Mouse (Mus musculus) neural tube, embryonic 15.5 days (tissue): ENCODE results near the gene Ttc23l. TPM values are rescaled to one million over a fixed set of nuclear protein-coding genes. Genes with fewer than 3 reads are reported as not detected.

Experiments
- ATAC-seq: fragments of 200-750 bp; cut with Nextera tagmentation; 2 replicates; pipeline ENCODE4 v1.8.0; 2017; ENCODE audit warnings: mild to moderate bottlenecking, moderate TSS enrichment, moderate library complexity; ENCODE audit not compliant: low FRiP score
- H3K27ac ChIP-seq: fragments of 300-500 bp; sonication (generic); replicated peaks from 2 replicates; pipeline ENCODE4 v1.5.1; 2015; ENCODE audit warnings: mild to moderate bottlenecking, inconsistent platforms
- H3K27me3 ChIP-seq: fragments of 300-500 bp; sonication (generic); replicated peaks from 2 replicates; pipeline ENCODE4 v1.6.1; 2015; ENCODE audit warnings: inconsistent platforms
- H3K36me3 ChIP-seq: fragments of 300-500 bp; sonication (generic); 2 replicates; pipeline ENCODE4 v1.6.1; 2015; ENCODE audit warnings: inconsistent platforms
- H3K4me1 ChIP-seq: fragments of 300-500 bp; sonication (generic); 2 replicates; pipeline ENCODE4 v1.6.1; 2015; ENCODE audit warnings: inconsistent platforms
- H3K4me2 ChIP-seq: fragments of 300-500 bp; sonication (generic); 2 replicates; pipeline ENCODE4 v1.6.1; 2015; ENCODE audit warnings: inconsistent platforms, mild to moderate bottlenecking, moderate library complexity
- H3K4me3 ChIP-seq: fragments of 300-500 bp; sonication (generic); replicated peaks from 2 replicates; pipeline ENCODE4 v1.5.1; 2015; ENCODE audit warnings: mild to moderate bottlenecking, inconsistent platforms
- H3K9ac ChIP-seq: fragments of 300-500 bp; sonication (generic); replicated peaks from 2 replicates; pipeline ENCODE4 v1.6.1; 2015; ENCODE audit warnings: mild to moderate bottlenecking, inconsistent platforms
- H3K9me3 ChIP-seq: fragments of 300-500 bp; sonication (generic); replicated peaks from 2 replicates; pipeline ENCODE4 v1.6.1; 2016; ENCODE audit warnings: inconsistent platforms
- WGBS: fragments of 180-500 bp; shearing (Covaris S2); methylation state at CpG from one replicate; pipeline ENCODE4 v1.1.7; 2015; ENCODE audit warnings: mixed read lengths; 5-methylcytosine and 5-hydroxymethylcytosine counted together
- polyA plus RNA-seq: library from polyadenylated mRNA; unstranded; fragments of >200 nt; fragmentation: Nextera tagmentation; extraction: Ambion mirVana; gene quantifications from 2 replicates; pipeline ENCODE4 v1.2.1, GENCODE M21; 2015

The Ttc23l gene
- polyA plus RNA-seq, 1 experiment from 2014 or later, result not detected

- 0% methylated on average over 44 of the region's 87 CpGs for WGBS
- Histone ChIP-seq H3K9ac (peak within 1 kb of the TSS; percentile 82), H3K27ac (peak within 1 kb of the TSS; percentile 87), H3K36me3 (peaks cover 3% of the 10 kb centered on the region), H3K27me3 (no peaks in the 10 kb centered on the region), H3K4me3 (peak within 1 kb of the TSS; percentile 88), H3K4me1 (peaks cover 23% of the 10 kb centered on the region), H3K9me3 (no peaks in the 10 kb centered on the region), H3K4me2 (peak within 1 kb of the TSS; percentile 81)
- peak; percentile 97 for ATAC-seq
Measured at GRCm38 (mm10) chr15:10470151-10470831, 88.2 kb downstream of the Ttc23l start, which contains the start of gene Dnajc21. Dnajc21 (minus strand) TSS chr15:10470516.

DNA sequence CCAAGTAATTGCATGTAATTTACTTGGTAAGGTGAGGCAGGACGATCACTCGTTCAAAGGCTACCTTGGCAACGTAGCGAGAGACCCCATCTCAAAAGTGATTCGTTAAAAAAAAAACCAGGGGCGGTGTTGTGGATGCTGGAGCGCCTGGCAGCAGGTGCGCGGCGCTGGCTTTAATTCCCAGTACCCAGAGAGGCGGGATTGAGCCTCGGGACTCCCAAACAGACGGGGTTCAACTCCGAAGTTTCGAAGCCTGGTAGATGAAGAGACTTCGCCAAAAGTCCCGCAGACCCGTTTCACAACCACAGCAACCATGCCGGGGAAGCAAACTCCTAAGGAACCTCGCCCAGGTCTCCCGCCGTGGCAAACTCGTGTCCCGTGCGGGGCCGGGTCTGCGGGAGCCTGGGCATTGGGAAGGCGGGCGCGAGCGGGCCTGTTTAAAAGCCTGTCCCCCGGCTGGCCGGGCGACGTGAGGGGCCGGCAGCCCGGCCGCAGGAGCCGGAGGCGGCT lies 88.8 kb downstream of the Ttc23l start:
- Histone ChIP-seq H3K9me3 (no peaks in the 10 kb centered on the region), H3K36me3 (no peaks in the 10 kb centered on the region), H3K9ac (peak overlapping the region; percentile 82), H3K4me3 (peak overlapping the region; percentile 88), H3K4me1 (peaks cover 23% of the 10 kb centered on the region), H3K27ac (peak overlapping the region; percentile 87), H3K4me2 (peak overlapping the region; percentile 81), H3K27me3 (no peaks in the 10 kb centered on the region)
- ATAC-seq, result peak; percentile 13; the same call in 1 of the 2 replicates
- WGBS, result under 1% methylated on average over 40 of the region's 40 CpGs

GRCm38 (mm10) chr15:10468761-10469160 lies 89.7 kb downstream of the Ttc23l start:
- WGBS, result 90% methylated on average over 3 of the region's 3 CpGs
- H3K4me2 ChIP-seq, result peak overlapping the region; percentile 81

DNA sequence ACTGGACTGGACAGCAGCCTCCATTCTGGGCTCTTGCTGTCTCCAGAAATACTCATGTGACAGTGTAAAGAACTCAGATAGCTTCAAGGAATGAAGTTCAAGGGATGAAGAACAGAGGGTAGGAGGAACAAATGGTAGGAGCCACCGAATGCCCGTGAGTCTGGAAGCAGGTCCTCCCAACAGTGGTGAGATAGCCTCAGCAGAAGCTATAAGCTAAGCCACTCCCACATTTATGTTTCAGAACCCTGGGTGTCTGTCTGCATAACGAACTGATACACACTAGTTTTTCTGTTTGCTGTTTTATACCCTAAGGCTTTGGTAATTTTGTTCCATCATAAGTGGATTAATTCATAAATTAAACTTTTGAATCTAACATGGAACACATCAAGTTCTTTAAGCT lies 93.8 kb downstream of the Ttc23l start:
- Histone ChIP-seq H3K4me2 (no peak overlapping the region), H3K9ac (no peak overlapping the region), H3K4me1 (peaks cover 19% of the 10 kb centered on the region), H3K9me3 (no peaks in the 10 kb centered on the region), H3K36me3 (peaks cover 23% of the 10 kb centered on the region), H3K27ac (no peak overlapping the region), H3K4me3 (no peak overlapping the region), H3K27me3 (no peaks in the 10 kb centered on the region)
- ATAC-seq, result no peak
- WGBS, result 86% methylated on average over 3 of the region's 3 CpGs

More at GRCm38 (mm10) chr15:10468761-10469160, 89.7 kb downstream of the Ttc23l start:
- H3K4me1 ChIP-seq, result peaks cover 23% of the 10 kb centered on the region
- H3K9ac ChIP-seq, result no peak overlapping the region
- H3K27me3 ChIP-seq, result no peaks in the 10 kb centered on the region
- no peaks in the 10 kb centered on the region for H3K36me3 ChIP-seq
- no peak for ATAC-seq
- H3K4me3 ChIP-seq, result no peak overlapping the region
- no peak overlapping the region for H3K27ac ChIP-seq
- H3K9me3 ChIP-seq, result no peaks in the 10 kb centered on the region

DNA sequence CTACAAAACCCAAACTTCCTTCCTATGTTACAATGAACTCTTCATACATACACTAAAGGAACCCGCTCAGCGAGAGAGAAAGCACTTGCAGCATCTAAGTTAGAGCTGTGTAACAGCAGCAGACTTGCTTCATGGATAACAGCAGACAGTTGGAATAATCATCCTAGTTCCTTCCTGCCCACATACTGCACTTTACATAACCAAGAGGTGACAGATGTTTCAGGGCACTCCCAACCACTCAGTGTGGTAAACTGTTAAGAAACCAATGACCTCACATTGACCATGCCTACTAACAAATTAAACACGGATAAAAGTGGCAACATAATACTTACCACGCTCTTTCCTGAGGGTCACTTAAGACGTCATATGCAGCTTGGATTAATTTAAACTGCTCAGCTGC lies 94.9 kb downstream of the Ttc23l start:
- Histone ChIP-seq H3K4me2 (no peak overlapping the region), H3K36me3 (peaks cover 31% of the 10 kb centered on the region), H3K9me3 (no peaks in the 10 kb centered on the region), H3K4me1 (peaks cover 8% of the 10 kb centered on the region; the same call in 1 of the 2 replicates), H3K9ac (no peak overlapping the region), H3K4me3 (no peak overlapping the region), H3K27me3 (no peaks in the 10 kb centered on the region), H3K27ac (no peak overlapping the region)
- 92% methylated on average over 5 of the region's 5 CpGs for WGBS
- ATAC-seq, result no peak

- H3K27me3 ChIP-seq, result no peaks in the 10 kb centered on the region
- WGBS, result 90% methylated on average over 12 of the region's 12 CpGs
- H3K9me3 ChIP-seq, result no peaks in the 10 kb centered on the region
- H3K4me1 ChIP-seq, result no peaks in the 10 kb centered on the region
- H3K27ac ChIP-seq, result no peak overlapping the region
- H3K9ac ChIP-seq, result no peak overlapping the region
- no peak overlapping the region for H3K4me3 ChIP-seq
- ATAC-seq, result no peak
- H3K36me3 ChIP-seq, result peaks cover 48% of the 10 kb centered on the region
- H3K4me2 ChIP-seq, result no peak overlapping the region
Measured at GRCm38 (mm10) chr15:10460986-10461385, 97.5 kb downstream of the Ttc23l start.

Other genes with a start within 250 kb of the Ttc23l start
- gene Gm21973, start 233.3 kb downstream of the Ttc23l start, polyA plus RNA-seq, result not detected in 2 replicates
- gene Agxt2, start 200.1 kb downstream of the Ttc23l start, polyA plus RNA-seq, result 0.06 TPM in 1 of 2 replicates, not detected in the other
- gene Dnajc21, start 88.2 kb downstream of the Ttc23l start, polyA plus RNA-seq, result 11.0 and 12.3 TPM in 2 replicates
- gene Brix1, start 72.7 kb downstream of the Ttc23l start, polyA plus RNA-seq, result 48.7 and 59.4 TPM in 2 replicates
- 25.5 and 33.0 TPM in 2 replicates for gene Rad1, start 72.7 kb downstream of the Ttc23l start, polyA plus RNA-seq
- 10.2 and 13.2 TPM in 2 replicates for gene Rai14, start 156.0 kb upstream of the Ttc23l start, polyA plus RNA-seq